Comparison of ENCODE assay signal across 9 mouse cellular contexts in the genomic region with DNA sequence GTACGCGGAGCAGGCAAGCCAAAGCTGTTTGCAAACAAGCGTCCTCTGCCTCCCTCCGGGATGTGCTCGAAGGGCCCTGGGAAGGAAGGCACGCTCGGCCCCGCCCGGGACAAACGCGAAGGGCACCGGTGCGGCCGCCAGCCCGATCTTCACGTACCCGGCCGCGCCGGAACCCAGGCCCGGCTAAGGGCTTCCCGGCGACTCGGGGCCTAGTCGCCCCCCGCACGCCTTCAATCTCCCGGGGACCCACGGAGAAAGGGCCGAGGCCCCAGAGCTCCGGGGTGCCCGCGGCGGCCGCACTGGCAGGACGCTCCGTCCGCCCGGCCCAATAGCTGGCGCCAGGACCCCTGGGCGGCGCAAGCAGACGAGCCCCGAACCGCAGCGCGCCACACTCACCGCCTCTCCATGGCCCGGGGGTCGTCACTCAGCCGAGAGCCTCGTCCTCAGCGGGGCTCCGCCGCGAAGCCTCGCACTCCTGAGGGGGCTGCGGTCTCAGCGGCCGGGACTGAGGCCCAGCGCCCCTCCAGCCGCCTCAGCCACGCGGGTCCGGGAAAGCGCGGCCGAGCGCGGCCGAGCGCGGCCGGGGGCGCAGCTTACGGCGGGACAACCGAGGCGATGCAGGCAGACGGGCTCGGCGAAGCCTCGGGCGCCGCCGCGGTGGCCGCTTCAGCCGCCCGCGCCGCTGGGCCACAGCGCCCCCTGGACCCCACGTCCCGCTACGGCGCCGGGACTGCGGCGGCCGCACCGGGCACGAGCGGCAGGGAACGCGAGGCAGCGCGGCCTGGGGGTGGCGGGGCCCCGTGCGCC. TPM values are rescaled to one million over a fixed set of nuclear protein-coding genes. Genes with fewer than 3 reads are reported as not detected.
DNase-seq lines count a peak whose midpoint lies in the region; ATAC-seq lines count a peak whose summit lies in the region.
"Had no signal": no experiment of that assay in that cellular context is flagged by ENCODE, and none has a peak within 500 bp of the region (broad histone marks: within the 10 kb centered on the region; RNA-seq: fewer than 3 reads in every experiment).

A gene (minus strand): TSS at position 742 of the 807 bp plus-strand sequence.

- peak within 1 kb of the TSS; percentile 99 for H3K9ac ChIP-seq in embryonic facial prominence, embryonic 14.5 days (ENCODE audit: low read depth, low read length)
- H3K9ac ChIP-seq in heart, embryonic 11.5 days (ENCODE audit: low read depth, low read length) = peak within 1 kb of the TSS; percentile 95
- H3K9ac ChIP-seq in kidney, embryonic 15.5 days = peak within 1 kb of the TSS; percentile 94
- peak within 1 kb of the TSS; percentile 63 for H3K9ac ChIP-seq in liver, embryonic 11.5 days (ENCODE audit: low read depth, low read length)

- H3K9me3 ChIP-seq in embryonic facial prominence, embryonic 14.5 days (ENCODE audit: control insufficient read depth, low read length) = no peaks in the 10 kb centered on the region
- H3K9me3 ChIP-seq in heart, embryonic 11.5 days (replicated peaks; ENCODE audit: control insufficient read depth, low read length) = no peaks in the 10 kb centered on the region
- H3K9me3 ChIP-seq in kidney, embryonic 15.5 days (replicated peaks) = no peaks in the 10 kb centered on the region
- no peaks in the 10 kb centered on the region for H3K9me3 ChIP-seq in liver, embryonic 11.5 days (ENCODE audit: control insufficient read depth, low read length)

- under 1% methylated on average over 45 of the region's 111 CpGs for WGBS in embryonic facial prominence, embryonic 14.5 days
- WGBS in heart, embryonic 11.5 days (ENCODE audit: insufficient replicate concordance) = under 1% methylated on average over 84 of the region's 111 CpGs
- WGBS in kidney, embryonic 15.5 days = under 1% methylated on average over 88 of the region's 111 CpGs
- WGBS in liver, embryonic 11.5 days = under 1% methylated on average over 95 of the region's 111 CpGs

- H3K4me3 ChIP-seq in embryonic facial prominence, embryonic 14.5 days (ENCODE audit: low read depth, low read length) = peak within 1 kb of the TSS; percentile 93
- H3K4me3 ChIP-seq in heart, embryonic 11.5 days (ENCODE audit: low read depth, low read length) = peak within 1 kb of the TSS; percentile 80
- H3K4me3 ChIP-seq in kidney, embryonic 15.5 days (replicated peaks) = peak within 1 kb of the TSS; percentile 94
- peak within 1 kb of the TSS; percentile 60 for H3K4me3 ChIP-seq in liver, embryonic 11.5 days (ENCODE audit: low read depth, low read length)

- H3K36me3 ChIP-seq in embryonic facial prominence, embryonic 14.5 days (ENCODE audit: control insufficient read depth, insufficient read depth, low read length) = no peaks in the 10 kb centered on the region
- no peaks in the 10 kb centered on the region for H3K36me3 ChIP-seq in heart, embryonic 11.5 days (ENCODE audit: control insufficient read depth, insufficient read depth, low read length)
- no peaks in the 10 kb centered on the region for H3K36me3 ChIP-seq in kidney, embryonic 15.5 days
- H3K36me3 ChIP-seq in liver, embryonic 11.5 days (ENCODE audit: control insufficient read depth, insufficient read depth, low read length) = no peaks in the 10 kb centered on the region

- DNase-seq in 3T3-L1 (ENCODE audit: low read depth, low spot score) = peak; percentile 45
- DNase-seq in adrenal gland, postnatal 4 days (ENCODE audit: low spot score in 2 of 2) = peak; percentile 50 to 66
- DNase-seq in embryonic facial prominence, embryonic 14.5 days (ENCODE audit: low spot score) = peak; percentile 83
- peak; percentile 76 for DNase-seq in liver, embryonic 11.5 days (ENCODE audit: low spot score)
- peak; percentile 52 to 62 for DNase-seq in spleen, postnatal 36 days (ENCODE audit: low spot score in 2 of 2)

- peak within 1 kb of the TSS; percentile 56 for H3K4me2 ChIP-seq in embryonic facial prominence, embryonic 14.5 days (ENCODE audit: low read depth, low read length)
- H3K4me2 ChIP-seq in heart, embryonic 11.5 days = peak within 1 kb of the TSS; percentile 78
- H3K4me2 ChIP-seq in kidney, embryonic 15.5 days = peak within 1 kb of the TSS; percentile 86
- peak within 1 kb of the TSS; percentile 98 for H3K4me2 ChIP-seq in liver, embryonic 11.5 days

- ATAC-seq in embryonic facial prominence, embryonic 14.5 days (ENCODE audit: low read depth) = peak; percentile 94
- peak; percentile 86 for ATAC-seq in heart, embryonic 11.5 days (replicated peaks; ENCODE audit: insufficient number of reproducible peaks, low FRiP score, low TSS enrichment)
- peak; percentile 95 for ATAC-seq in kidney, embryonic 15.5 days (replicated peaks; ENCODE audit: low FRiP score)
- ATAC-seq in liver, embryonic 11.5 days (replicated peaks; ENCODE audit: low FRiP score) = peak; percentile 87
- 0 out of 2 replicates have a peak, but pooled peaks have one; percentile 37 for ATAC-seq in monocyte, adult 5-6 weeks (replicated peaks; ENCODE audit: insufficient number of reproducible peaks, low FRiP score, low TSS enrichment, poor library complexity, severe bottlenecking)

- H3K4me1 ChIP-seq in embryonic facial prominence, embryonic 14.5 days (ENCODE audit: control insufficient read depth, insufficient read depth, low read length) = peaks cover 3% of the 10 kb centered on the region; the same call in 1 of the 2 replicates
- H3K4me1 ChIP-seq in heart, embryonic 11.5 days (ENCODE audit: control insufficient read depth, insufficient read depth, low read length) = no peaks in the 10 kb centered on the region
- H3K4me1 ChIP-seq in kidney, embryonic 15.5 days = peaks cover 2% of the 10 kb centered on the region; the same call in 1 of the 2 replicates
- H3K4me1 ChIP-seq in liver, embryonic 11.5 days (replicated peaks; ENCODE audit: control insufficient read depth, insufficient read depth, low read length) = no peaks in the 10 kb centered on the region

- no peaks in the 10 kb centered on the region for H3K27me3 ChIP-seq in embryonic facial prominence, embryonic 14.5 days (replicated peaks; ENCODE audit: control insufficient read depth, insufficient read depth, low read length)
- H3K27me3 ChIP-seq in heart, embryonic 11.5 days (ENCODE audit: control insufficient read depth, insufficient read depth, low read length) = no peaks in the 10 kb centered on the region
- H3K27me3 ChIP-seq in kidney, embryonic 15.5 days = no peaks in the 10 kb centered on the region
- H3K27me3 ChIP-seq in liver, embryonic 11.5 days (replicated peaks; ENCODE audit: control insufficient read depth, insufficient read depth, low read length) = peaks cover 4% of the 10 kb centered on the region

- H3K27ac ChIP-seq in embryonic facial prominence, embryonic 14.5 days (replicated peaks; ENCODE audit: low read depth, low read length) = peak within 1 kb of the TSS; percentile 97
- H3K27ac ChIP-seq in heart, embryonic 11.5 days (ENCODE audit: low read depth, low read length) = peak within 1 kb of the TSS; percentile 94
- peak within 1 kb of the TSS; percentile 97 for H3K27ac ChIP-seq in kidney, embryonic 15.5 days
- H3K27ac ChIP-seq in liver, embryonic 11.5 days (ENCODE audit: low read depth, low read length) = peak within 1 kb of the TSS; percentile 79; the same call in 1 of the 2 replicates

RNA-seq across cellular contexts. Expression of the gene that starts here (rescaled TPM):
- total RNA-seq in adrenal gland, postnatal 4 days (2021) = 10 to 100 TPM; 27.1 to 27.8 TPM
- 4.6 and 4.7 TPM in 2 replicates for polyA plus RNA-seq in embryonic facial prominence, embryonic 14.5 days (2014; fragmentation: Nextera tagmentation; extraction: Ambion mirVana)
- polyA plus RNA-seq in heart, embryonic 11.5 days (2014; fragmentation: Nextera tagmentation; extraction: Ambion mirVana) = 2.2 and 4.4 TPM in 2 replicates
- 4.7 and 6.1 TPM in 2 replicates for polyA plus RNA-seq in kidney, embryonic 15.5 days (2015; fragmentation: Nextera tagmentation; extraction: Ambion mirVana)
- polyA plus RNA-seq in liver, embryonic 11.5 days (2014; fragmentation: Nextera tagmentation; extraction: Ambion mirVana) = 1.2 and 1.9 TPM in 2 replicates
- 93.3 to 121 TPM (median 117 TPM) in 3 replicates for total RNA-seq in monocyte, adult 5-6 weeks (2017)
- total RNA-seq: MEL had no signal

Comparison
In these comparisons a context has a peak if more than half of its experiments do, and no peak if none do; other contexts are left out.
1. Peak in every context shown above with its lines: DNase-seq, ATAC-seq, H3K4me3 ChIP-seq and H3K27ac ChIP-seq.
2. ATAC-seq: peak in every context shown above with its lines; median percentile 95 in kidney, embryonic 15.5 days; 94 in embryonic facial prominence, embryonic 14.5 days; 87 in liver, embryonic 11.5 days; 86 in heart, embryonic 11.5 days; 37 in monocyte, adult 5-6 weeks.